Mouse (Mus musculus): ENCODE measurements around the gene Hhatl.

Hhatl gene

DNA sequence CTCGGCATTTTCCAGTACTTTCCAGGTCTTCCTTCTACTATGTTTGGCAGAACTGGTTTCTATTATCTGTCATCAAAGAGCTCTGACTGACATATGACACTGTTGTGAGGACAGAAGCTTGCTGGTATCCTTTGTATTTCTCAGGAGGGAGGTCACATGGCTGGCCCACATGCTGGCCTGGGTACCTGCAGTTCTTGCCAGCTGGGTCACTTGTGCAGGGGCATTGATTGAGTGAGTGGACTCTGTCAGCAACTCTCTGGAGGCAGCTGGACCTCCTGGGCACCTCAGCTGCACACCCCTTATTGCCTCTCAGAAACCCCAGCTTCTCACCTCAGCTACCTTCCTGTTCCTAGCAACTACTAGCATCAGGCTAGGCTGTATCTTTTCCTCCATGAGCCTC, 15.2 kb upstream of the Hhatl start:
- DNase-seq (ENCODE audit: low spot score in 2 of 2), result no peak

GRCm38 (mm10) chr9:121802747-121803146, 10.4 kb upstream of the Hhatl start:
- no peak for DNase-seq (ENCODE audit: low spot score in 2 of 2)

- DNase-seq (ENCODE audit: low spot score in 2 of 2), result no peak
Measured at GRCm38 (mm10) chr9:121798887-121799520, 6.7 kb upstream of the Hhatl start.

DNA sequence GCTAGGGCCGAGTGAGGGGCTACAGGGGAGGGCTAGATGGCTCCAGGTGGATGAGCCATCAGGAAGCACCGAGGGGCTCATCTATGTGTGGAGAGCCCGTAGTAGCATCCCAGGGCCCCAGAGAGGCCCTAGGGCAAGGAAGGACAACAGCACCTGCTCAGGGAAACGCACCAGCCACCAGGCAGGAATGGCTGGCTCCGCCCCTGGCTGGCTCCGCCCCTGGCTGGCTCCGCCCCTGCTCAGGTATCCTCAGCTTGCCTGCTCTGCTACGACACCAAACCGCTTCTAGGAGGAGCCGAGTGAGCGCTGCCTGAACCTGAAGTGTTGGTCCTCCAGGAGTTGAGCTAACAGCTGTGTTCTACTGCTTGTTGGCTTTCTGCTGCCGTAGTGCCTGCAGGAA, 5.4 kb upstream of the Hhatl start:
- DNase-seq (ENCODE audit: low spot score in 2 of 2), result no peak

- no peak for DNase-seq (ENCODE audit: low spot score in 2 of 2)
Measured at GRCm38 (mm10) chr9:121794972-121795539, 2.7 kb upstream of the Hhatl start.

DNA sequence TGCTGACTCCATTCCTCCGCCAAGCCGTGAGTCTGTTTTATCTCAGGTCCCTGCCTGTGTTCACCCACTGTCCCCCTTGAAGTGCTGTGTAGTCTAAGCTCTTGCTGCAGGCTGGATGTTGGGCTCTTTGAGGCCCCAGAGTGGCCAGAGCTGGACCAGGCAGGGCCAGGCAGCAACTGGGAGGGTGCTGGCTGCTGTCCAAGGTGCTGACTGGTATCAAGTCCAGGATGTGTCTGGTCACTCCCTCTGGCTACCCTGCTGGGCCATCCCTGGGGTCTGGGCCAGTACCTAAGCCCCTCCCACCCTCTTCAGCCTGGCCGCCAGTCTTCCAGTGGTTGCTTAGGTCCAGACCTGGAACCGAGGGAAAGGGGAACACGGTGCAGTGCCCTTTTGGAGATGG, 1.1 kb downstream of the Hhatl start:
- DNase-seq (ENCODE audit: low spot score in 2 of 2), result no peak

DNA sequence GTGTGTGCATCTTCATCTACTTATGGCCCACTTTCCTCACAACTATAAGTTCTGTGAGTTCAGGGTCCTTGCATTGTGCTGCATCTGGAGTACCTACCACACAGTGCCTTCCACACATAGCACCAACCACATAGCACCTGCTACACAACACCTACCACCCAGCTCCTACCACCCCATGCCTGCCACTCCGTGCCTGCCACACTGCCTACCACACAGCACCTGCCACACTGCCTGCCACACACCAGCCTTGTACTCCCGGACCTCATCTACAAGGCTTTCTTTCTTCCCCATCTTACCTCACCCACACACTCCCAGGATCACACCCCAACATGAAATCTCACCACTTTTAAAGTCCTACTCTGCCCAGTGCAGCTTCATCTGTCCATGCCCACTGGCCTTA, 5.9 kb downstream of the Hhatl start:
- no peak for DNase-seq (ENCODE audit: low spot score in 2 of 2)

DNA sequence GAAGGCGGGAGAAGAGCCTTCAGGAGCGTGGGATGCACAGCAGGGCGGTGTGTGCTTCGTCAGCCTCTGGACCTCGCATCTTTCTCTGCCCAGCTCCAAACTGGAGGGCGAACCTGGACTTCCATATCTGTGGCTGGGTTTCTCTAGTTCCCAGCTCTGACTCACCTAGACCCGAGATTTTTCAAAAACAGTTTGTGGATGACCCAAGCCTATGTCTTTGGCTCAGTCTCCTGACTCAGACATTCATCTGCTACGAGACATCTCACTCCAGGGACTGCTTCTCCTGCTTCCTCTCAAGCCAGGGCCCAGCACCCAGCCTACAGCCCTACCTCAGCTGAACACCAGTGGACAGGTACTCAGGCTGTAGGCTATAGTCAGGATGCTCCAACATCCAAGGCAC, 7.0 kb downstream of the Hhatl start:
- DNase-seq (ENCODE audit: low spot score in 2 of 2), result no peak

DNA sequence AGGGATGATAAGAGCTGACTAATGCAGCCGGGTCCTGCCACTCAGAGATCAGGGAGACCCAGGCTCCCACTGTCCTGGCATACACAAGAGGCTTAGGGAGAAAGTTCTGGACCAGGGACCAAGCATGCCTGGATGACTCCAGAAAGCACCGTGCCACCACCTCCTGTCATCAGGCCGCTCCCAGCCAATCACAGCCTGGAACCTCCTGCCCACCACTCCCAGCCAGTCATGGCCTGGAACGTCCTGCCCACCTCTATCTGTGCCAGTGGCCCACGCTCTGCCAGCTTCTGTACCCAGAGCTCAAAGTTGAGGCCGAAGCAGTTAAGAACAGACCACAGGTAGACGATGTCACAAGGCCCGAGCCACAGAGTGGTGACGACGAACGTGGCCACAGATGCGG, 7.5 kb downstream of the Hhatl start:
- no peak for DNase-seq (ENCODE audit: low spot score in 2 of 2)

GRCm38 (mm10) chr9:121778066-121778624, 14.2 kb downstream of the Hhatl start:
- peak in 1 of 2 experiments; percentile 60 for DNase-seq (ENCODE audit: low spot score in 2 of 2)

- DNase-seq (ENCODE audit: low spot score in 2 of 2), result no peak
Measured at GRCm38 (mm10) chr9:121777484-121778065, 14.7 kb downstream of the Hhatl start, which contains the start of gene Klhl40. Gene Klhl40, plus strand, starts transcription at chr9:121777607.

DNA sequence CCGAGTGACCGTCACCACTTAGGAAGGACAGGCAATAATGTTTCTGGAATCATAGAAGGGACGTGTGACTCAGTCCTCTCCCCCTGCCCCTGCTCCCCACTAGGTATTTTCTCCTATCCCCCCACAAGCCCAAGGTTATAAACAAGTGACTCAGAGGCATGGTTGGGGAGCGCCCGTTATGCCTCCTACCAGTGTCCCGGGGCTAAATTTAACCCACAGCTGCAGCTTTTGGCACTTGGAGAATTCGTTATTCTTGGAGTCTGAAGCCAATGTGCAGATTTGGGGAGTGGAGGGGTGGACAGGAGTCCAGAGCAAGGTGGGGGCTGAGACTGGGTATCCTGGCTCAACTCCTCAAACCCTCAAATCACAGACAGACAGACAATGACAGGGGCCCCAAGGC, 15.8 kb downstream of the Hhatl start:
- DNase-seq (ENCODE audit: low spot score in 2 of 2), result no peak

DNA sequence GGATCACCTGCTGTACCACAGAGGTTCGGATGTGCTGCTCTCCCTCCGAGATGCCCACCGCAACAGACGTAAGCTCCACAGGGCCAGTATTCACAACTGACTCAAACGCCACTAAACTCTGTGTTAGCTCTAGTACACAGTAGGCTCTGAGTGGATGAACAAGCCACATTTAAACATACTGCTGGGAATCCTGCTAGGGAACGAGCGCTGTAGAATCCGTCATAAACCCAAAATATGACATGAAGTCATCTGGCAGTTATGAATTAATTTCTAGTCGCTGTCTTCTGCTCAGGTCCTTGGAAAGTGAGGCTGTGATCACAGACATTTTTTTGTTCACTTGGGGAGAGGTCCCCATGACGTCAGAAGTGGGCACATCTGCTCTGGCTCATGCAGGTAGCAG, 16.4 kb downstream of the Hhatl start:
- no peak for DNase-seq (ENCODE audit: low spot score in 2 of 2)

- DNase-seq (ENCODE audit: low spot score in 2 of 2), result no peak
Measured at GRCm38 (mm10) chr9:121772412-121772811, 19.9 kb downstream of the Hhatl start.

DNA sequence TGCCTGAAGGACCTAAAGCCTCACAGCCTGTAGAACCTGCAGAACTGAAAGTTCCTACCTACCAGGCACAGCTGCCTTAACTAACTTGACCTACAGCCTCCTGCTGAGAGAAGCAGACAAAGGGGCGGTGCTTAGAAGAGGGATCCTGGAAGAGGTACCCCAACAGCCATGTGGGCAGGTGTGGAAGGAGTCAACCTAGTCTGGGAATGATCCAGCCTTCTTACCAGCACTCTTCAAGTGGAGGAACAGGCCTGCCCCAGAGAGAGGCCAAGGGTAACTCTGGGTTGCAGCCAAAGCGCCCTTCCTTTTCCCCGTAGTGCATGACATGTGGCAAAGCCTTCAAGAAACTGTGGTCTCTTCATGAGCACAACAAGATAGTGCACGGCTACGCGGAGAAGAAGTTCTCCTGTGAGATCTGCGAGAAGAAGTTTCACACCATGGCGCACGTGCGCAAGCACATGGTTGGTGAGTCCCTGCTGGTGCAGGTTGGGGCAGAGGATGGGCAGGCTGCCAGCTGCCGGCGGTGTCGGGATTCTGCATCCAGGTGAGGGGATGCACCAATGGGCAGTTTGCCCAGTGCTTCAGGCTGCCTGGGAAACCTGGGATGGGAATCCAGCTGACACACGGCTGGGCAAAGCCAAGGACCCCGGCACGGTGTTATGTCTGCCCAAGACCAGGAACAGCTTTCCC, 27.0 kb downstream of the Hhatl start:
- DNase-seq (ENCODE audit: low spot score in 2 of 2), result no peak

- DNase-seq (ENCODE audit: low spot score in 2 of 2), result no peak
Measured at GRCm38 (mm10) chr9:121763716-121764115, 28.6 kb downstream of the Hhatl start.

DNA sequence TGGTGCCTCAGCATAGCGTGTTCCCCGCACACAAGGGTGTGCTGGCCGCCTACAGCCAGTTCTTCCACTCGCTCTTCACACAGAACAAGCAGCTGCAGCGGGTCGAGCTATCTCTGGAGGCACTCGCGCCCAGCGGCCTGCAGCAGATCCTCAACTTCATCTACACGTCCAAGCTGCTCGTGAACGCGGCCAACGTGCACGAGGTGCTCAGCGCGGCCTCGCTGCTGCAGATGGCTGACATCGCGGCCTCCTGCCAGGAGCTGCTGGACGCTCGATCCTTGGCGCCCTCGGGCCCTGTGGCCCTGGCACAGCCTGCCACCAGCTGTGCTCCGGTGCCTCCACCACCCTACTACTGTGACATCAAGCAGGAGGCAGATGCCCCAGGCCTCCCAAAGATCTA, 29.5 kb downstream of the Hhatl start:
- no peak for DNase-seq (ENCODE audit: low spot score in 2 of 2)

DNA sequence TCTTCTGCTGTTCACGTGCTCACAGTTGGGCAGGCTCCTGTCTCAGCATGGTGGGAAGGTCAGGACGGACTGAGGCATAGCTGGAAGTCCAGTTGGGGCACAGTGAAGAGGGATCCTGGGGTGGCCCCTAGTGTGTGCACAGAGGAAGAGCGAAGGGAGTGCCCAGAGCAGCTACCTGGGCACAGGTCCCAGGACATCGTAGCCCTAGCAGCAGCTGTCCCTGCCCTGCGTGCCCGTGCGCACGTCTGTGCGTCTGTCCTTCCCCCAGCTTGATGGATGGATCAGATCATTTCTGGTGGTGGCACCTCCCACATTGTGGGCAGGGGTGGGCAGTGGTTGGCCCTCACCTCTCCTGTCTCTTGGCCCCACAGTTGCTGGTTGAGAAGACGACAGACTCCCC, 30.1 kb downstream of the Hhatl start:
- no peak for DNase-seq (ENCODE audit: low spot score in 2 of 2)

DNA sequence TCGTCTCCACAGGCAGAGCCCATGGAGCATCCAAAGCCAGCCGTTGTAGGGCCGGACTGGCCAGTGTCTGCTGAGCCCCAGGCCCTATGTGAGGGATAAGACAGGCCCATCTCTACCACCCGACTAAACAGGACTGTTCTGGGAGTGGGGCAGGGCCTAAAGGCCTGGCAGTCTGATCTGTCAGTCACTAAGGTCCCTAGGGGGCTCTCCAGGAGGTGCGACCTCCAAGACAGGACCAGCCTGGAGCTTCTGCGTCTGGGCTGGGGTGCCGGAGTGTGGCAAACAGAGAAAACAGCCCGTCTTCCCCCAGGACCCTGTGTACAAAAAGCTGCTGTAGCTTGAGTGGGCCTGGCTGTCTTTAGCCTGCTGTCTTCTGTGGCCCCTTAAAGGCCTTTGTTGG, 30.5 kb downstream of the Hhatl start:
- no peak for DNase-seq (ENCODE audit: low spot score in 2 of 2)

DNA sequence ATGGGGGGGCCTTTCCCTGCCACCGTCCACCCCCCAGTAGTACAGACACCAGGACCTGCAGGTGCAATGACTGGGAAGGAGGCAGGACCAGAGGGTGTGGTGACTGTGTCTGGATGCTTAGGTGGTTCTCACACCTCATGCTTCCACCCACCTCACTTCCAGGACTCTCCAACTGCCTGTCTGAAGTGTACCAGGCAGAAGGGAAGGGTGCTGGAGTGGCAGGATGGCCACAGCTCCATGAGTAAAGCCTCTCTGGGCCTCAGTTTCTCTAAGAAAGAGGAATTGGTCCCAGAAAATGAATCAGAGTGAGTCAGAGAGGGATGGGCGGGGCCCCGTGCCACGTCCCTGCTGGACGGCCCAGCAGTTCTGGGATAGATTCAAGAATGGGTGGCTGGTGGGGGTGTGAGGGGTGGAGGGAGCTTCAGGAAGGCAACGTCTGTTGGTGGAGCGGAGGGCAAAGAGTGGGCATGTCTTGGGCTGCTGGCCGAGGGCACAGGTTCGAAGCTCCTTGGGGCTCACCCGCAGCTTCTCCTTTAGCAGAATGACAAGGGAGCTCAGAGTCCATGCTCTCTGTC, 31.1 kb downstream of the Hhatl start:
- no peak for DNase-seq (ENCODE audit: low spot score in 2 of 2)

GRCm38 (mm10) chr9:121760271-121761090, 31.8 kb downstream of the Hhatl start:
- DNase-seq (ENCODE audit: low spot score in 2 of 2), result peak in 1 of 2 experiments; percentile 43

All from frontal cortex, postnatal 25 days (tissue).